9 mouse cellular contexts compared by ENCODE assay signal in the genomic region with DNA sequence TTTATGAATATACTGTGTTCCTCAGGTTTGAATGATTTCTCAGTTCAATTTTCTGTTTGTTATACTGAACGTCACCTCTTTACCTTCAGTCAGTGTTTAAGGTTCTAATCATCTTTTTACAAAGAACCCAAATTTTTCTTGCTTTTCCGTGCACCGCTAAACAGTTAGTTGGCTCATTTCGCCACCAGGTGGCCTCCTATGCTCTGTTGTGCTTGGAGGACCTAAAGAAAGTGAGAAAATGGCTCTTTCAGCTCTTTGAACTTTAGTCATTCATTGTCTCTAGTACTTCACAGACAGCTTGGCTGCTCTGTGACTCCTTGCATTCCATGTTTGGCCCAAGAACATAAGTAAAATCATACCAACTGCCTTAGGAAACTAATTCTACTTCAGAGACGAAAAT.
DNase-seq lines count a peak whose midpoint lies in the region; ATAC-seq lines count a peak whose summit lies in the region.
"Had no signal": no experiment of that assay in that cellular context is flagged by ENCODE, and none has a peak within 500 bp of the region (broad histone marks: within the 10 kb centered on the region; RNA-seq: fewer than 3 reads in every experiment).

No protein-coding gene starts in this region.

- DNase-seq in kidney, adult 8-10 months, result peak; percentile 7 to 48
- DNase-seq in 3T3-L1 (ENCODE audit: low read depth, low spot score), result peak; percentile 73
- peak; percentile 49 for DNase-seq in A20 (ENCODE audit: low read depth, low spot score)
- peak; percentile 25 for DNase-seq in c-Kit-positive CD71-negative TER-119-negative erythroid progenitor cells, embryonic 14.5 days (ENCODE audit: low read depth)
- DNase-seq in limb, embryonic 10.5 days (ENCODE audit: low spot score), result peak; percentile 68
- no peak for DNase-seq in c-Kit-positive CD71-positive TER-119-positive erythroid progenitor cells, embryonic 14.5 days (ENCODE audit: low spot score)

- no peaks in the 10 kb centered on the region for H3K27me3 ChIP-seq in kidney, embryonic 16.5 days (ENCODE audit: insufficient read depth, low read length)
- no peaks in the 10 kb centered on the region for H3K27me3 ChIP-seq in limb, embryonic 10.5 days (ENCODE audit: low read depth, poor library complexity, severe bottlenecking)
- H3K27me3 ChIP-seq: embryonic facial prominence, embryonic 15.5 days; liver, embryonic 15.5 days had no signal

- no peak overlapping the region for H3K27ac ChIP-seq in kidney, embryonic 16.5 days (ENCODE audit: low read length)
- H3K27ac ChIP-seq in limb, embryonic 10.5 days, result no peak overlapping the region
- H3K27ac ChIP-seq: embryonic facial prominence, embryonic 15.5 days; liver, embryonic 15.5 days had no signal

- H3K4me2 ChIP-seq in kidney, embryonic 16.5 days (replicated peaks; ENCODE audit: low read depth, low read length), result no peak overlapping the region
- H3K4me2 ChIP-seq: embryonic facial prominence, embryonic 15.5 days; liver, embryonic 15.5 days had no signal

- H3K9ac ChIP-seq in kidney, embryonic 16.5 days (replicated peaks; ENCODE audit: low read length), result no peak overlapping the region
- H3K9ac ChIP-seq: embryonic facial prominence, embryonic 15.5 days; liver, embryonic 15.5 days had no signal

- 25% methylated on average over 5 of the region's 5 CpGs for WGBS in kidney, embryonic 16.5 days
- WGBS in limb, embryonic 10.5 days, result 30% methylated on average over 5 of the region's 5 CpGs

- no peaks in the 10 kb centered on the region for H3K36me3 ChIP-seq in kidney, embryonic 16.5 days (ENCODE audit: insufficient read depth, low read length)
- no peaks in the 10 kb centered on the region for H3K36me3 ChIP-seq in limb, embryonic 10.5 days
- H3K36me3 ChIP-seq: embryonic facial prominence, embryonic 15.5 days; liver, embryonic 15.5 days had no signal

- H3K4me3 ChIP-seq in kidney, embryonic 16.5 days (ENCODE audit: low read length), result no peak overlapping the region
- no peak overlapping the region for H3K4me3 ChIP-seq in limb, embryonic 10.5 days
- H3K4me3 ChIP-seq: embryonic facial prominence, embryonic 15.5 days; liver, embryonic 15.5 days had no signal

- H3K9me3 ChIP-seq in kidney, embryonic 16.5 days (ENCODE audit: low read length), result no peaks in the 10 kb centered on the region
- H3K9me3 ChIP-seq in limb, embryonic 10.5 days (replicated peaks), result no peaks in the 10 kb centered on the region
- H3K9me3 ChIP-seq: embryonic facial prominence, embryonic 15.5 days; liver, embryonic 15.5 days had no signal

- no peaks in the 10 kb centered on the region for H3K4me1 ChIP-seq in kidney, embryonic 16.5 days (ENCODE audit: insufficient read depth, low read length)
- no peaks in the 10 kb centered on the region for H3K4me1 ChIP-seq in limb, embryonic 10.5 days
- H3K4me1 ChIP-seq: embryonic facial prominence, embryonic 15.5 days; liver, embryonic 15.5 days had no signal

- ATAC-seq in kidney, embryonic 16.5 days (ENCODE audit: low FRiP score, low TSS enrichment), result no peak
